Mouse (Mus musculus): ENCODE results near the gene Pgm3.
A peak's percentile ranks its signal among the peaks of the same experiment; 100 is the strongest.
"Not testable (repeated sequence)": the region's sequence is repeated elsewhere in the genome, so short reads cannot be mapped to it uniquely, and the experiment has no call there.

Gene Pgm3

DNA sequence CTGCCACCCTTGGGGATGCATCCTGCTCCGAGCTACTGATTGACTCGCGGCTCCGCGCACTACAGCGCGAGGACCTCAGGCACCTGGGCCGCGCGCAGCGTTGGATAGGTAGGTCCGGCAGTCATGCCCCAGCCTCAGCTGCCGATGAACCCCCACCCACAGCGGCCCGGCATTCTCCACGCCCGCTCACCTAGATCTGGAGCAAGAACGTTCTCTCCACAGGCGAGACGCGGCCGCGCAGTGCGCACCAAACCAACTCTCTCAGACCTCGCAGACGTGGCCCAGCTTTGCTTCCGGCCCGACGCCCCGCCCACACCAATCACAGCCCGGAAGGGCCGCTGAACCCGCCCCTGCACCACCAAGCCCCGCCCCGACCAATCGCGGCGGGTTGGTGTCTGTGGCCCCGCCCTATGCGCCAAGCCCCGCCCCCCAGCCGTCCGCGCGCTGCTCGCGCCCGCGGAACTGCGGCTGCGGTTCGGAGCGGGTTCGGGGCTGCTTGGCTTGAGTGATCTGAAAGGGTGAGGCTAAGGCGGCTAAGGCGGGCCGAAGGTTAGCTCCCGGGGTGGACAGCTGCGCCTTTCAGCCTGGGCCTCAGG, at the start of gene Pgm3, which contains the start of gene Rwdd2a:
Pgm3 (minus strand) TSS at position 303 of the 596 bp plus-strand sequence.
Rwdd2a (plus strand) TSS at position 452 of the 596 bp plus-strand sequence.
- peak; percentile 88 for DNase-seq (ENCODE audit: low spot score)

DNA sequence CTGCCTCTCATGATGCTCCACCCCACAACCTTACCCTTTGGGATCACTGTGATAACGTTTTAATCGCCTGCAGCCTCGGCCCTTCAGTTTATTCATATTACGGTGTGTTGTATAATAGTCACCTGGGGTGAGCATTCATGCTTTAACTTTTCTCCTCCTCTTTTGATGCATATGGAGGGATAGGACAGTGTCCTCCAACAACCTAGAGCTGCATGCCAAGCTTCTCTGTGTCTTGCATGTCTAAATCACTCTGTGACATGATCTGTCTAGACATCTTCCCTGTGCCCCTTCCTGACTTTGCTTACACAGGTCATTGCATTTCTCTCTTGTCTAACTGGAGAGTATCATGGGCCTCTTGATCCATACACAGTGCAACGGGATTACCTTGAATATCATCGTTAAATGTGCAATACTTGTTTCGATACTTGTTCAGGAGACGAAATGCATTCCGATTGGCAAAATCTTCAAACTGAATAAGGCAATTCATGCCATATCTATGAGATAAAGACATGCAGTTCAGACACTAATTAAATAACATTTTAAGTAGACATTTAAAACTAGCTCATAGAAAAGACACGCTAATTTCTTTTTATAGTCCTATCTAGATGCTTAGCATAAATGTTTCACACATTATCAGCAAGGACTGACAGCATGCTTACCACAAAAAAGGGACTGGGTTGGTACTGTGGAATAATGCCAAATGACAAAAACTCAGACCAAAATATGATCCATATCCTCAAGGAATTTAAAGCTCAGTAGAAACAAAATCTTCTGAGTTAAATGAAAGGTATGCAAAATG, 47.9 kb upstream of the Pgm3 start:
- no peak for DNase-seq (ENCODE audit: low spot score)

DNA sequence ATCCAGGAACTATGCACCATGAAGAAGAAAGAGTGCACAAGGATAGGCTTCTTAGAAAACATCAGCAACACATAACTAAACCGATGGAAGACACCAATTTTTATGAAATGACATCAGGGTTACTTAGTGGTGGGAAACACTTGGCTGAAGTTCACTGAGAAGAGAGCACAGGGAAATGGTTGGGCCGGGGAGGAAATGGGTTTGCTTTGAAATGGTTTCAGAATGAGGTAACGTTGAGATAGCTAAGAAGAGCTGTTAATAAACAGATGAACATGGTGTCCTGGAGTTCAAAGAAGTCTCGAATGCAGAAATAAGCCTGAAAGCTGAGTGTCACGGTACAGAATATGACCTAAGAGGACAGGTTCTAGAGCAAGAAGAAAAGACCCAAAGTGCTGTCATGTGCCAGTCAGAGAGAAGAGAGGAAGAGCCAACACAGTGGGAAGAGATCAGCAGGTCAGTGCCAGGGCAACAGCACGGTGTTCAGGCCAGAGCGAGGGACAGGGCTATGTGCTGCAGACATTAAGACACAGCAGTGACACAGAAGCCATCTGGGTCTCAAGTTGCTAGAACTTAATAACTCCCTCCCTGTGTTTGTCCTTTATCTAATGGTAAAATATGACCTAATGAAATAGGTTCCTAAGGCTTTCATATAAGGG, 46.3 kb upstream of the Pgm3 start:
- no peak for DNase-seq (ENCODE audit: low spot score)

DNA sequence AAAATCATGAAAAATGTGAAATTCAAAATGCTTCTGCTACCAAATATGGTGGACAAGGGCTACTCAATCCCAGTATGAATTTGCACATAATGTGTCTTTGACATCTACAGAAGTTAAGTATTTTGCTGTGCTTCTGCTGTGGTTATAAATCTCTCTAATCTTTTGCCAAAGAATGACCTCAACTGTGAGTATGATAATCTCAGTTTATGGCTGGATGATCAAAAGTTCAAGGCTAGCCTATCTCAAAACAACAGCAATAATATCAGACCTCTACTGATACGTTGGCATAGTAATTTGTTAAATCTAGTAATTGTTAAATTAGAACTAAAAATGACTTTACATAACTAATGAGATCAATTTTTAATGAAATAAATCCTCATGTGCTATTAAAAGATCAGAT, 44.1 kb upstream of the Pgm3 start:
- DNase-seq (ENCODE audit: low spot score), result no peak

DNA sequence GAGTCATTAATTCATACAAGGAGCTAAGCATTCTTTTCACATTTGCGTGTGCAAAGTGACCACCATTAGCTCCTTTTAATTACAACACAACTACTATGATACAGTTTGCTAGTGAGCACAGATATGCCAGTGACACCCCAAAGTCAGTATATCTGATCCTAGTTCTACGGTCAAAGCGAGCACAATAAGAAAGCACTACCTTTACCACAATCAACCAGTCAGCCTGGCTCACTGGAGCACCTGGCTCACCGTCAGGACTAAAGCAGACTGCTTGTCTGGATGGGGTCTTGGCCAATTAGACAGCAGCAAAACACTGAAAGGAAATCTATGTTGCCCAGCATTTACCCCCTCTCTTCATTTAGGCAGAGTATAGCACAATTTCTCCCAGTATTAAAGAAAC, 40.4 kb upstream of the Pgm3 start:
- DNase-seq (ENCODE audit: low spot score), result no peak

DNA sequence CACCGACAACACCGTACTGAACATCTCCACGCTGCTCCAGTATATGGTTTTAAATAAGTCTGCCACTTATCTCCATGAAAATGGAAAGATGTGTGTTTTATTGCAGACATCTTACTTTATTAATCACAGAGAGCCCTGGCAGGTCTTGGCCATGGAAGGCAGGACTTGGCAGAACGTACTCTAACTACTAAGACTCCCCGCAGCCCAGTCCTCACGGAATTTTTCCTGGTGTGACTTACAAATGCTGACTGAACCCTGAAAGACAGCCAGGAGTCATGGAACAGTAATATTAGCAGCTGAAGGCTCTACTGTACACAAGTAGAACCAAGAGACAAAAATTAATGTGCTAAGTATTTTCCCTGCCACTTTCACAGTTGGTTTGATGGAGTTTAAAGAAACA, 34.1 kb upstream of the Pgm3 start:
- no peak for DNase-seq (ENCODE audit: low spot score)

- no peak for DNase-seq (ENCODE audit: low spot score)
These were observed 28.2 kb upstream of the Pgm3 start for GRCm38 (mm10) chr9:86599723-86600303.

DNA sequence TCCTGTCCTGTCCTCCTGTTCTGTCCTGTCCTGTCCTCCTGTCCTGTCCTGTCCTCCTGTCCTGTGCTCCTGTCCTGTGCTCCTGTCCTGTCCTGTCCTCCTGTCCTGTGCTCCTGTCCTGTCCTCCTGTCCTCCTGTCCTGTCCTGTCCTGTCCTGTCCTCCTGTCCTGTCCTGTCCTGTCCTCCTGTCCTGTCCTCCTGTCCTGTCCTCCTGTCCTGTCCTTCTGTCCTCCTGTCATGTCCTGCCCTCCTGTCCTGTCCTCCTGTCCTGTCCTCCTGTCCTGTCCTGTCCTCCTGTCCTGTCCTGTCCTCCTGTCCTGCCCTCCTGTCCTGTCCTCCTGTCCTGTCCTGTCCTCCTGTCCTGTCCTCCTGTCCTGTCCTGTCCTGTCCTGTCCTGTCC, 25.3 kb upstream of the Pgm3 start:
- not testable (repeated sequence) for DNase-seq (ENCODE audit: low spot score)

- DNase-seq (ENCODE audit: low spot score), result not testable (repeated sequence)
These were observed 22.7 kb upstream of the Pgm3 start for GRCm38 (mm10) chr9:86594357-86594767.

- no peak for DNase-seq (ENCODE audit: low spot score)
These were observed 21.3 kb upstream of the Pgm3 start for GRCm38 (mm10) chr9:86592676-86593668.

- no peak for DNase-seq (ENCODE audit: low spot score)
These were observed 15.6 kb upstream of the Pgm3 start for GRCm38 (mm10) chr9:86587019-86587795.

GRCm38 (mm10) chr9:86583740-86584139, 12.1 kb upstream of the Pgm3 start:
- DNase-seq (ENCODE audit: low spot score), result peak; percentile 15

DNA sequence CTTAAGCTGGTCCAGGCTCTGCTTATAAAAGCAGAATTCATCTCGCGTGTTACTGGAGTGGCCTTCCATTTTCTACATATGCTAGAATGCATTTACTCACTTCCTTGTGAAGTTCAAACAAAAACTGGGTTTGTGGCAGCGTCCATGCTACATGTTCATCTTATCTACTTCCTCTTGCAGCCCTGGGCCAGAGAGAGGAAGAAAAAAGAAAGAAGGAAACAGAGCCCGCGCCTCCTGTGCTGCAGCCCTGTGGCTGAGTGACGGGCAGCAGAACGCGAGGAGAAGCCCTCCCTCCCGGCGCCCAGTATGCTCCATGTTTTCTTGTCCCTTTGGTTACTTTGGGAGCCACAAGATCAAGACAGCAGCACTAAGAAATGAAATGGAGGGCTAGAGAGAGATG, 8.0 kb upstream of the Pgm3 start:
- no peak for DNase-seq (ENCODE audit: low spot score)

- no peak for DNase-seq (ENCODE audit: low spot score)
These were observed 3.5 kb upstream of the Pgm3 start for GRCm38 (mm10) chr9:86575178-86575577.

- no peak for DNase-seq (ENCODE audit: low spot score)
These were observed 2.1 kb upstream of the Pgm3 start for GRCm38 (mm10) chr9:86573616-86574303.

DNA sequence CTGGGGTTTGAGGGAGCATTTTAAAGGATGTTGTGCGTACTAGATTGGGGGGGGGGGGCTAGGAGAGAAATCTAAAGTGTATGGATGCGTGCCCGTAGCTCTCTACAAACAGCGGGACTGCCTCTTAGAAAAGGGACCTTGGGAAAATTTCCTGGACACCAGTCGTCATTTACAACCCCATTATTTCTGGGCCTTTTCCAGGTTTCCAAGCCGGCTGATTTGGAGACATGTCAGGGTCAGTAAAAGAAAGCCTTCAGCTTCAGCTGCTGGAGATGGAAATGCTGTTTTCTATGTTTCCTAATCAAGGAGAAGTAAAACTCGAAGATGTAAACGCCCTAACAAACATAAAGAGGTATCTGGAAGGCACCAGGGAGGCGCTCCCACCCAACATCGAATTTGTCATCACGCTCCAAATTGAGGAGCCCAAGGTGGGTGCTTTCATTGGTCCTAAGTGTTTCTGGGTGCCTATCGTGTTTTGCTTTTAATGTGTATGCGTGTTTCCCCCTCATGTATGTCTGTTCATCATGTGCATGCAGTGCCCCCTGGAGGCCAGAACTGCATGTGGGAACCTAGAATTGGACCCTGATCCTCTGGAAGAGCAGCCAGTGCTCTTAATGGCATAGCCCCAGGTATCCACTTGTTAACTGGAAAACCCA, 1.1 kb upstream of the Pgm3 start:
- DNase-seq (ENCODE audit: low spot score), result peak; percentile 72

DNA sequence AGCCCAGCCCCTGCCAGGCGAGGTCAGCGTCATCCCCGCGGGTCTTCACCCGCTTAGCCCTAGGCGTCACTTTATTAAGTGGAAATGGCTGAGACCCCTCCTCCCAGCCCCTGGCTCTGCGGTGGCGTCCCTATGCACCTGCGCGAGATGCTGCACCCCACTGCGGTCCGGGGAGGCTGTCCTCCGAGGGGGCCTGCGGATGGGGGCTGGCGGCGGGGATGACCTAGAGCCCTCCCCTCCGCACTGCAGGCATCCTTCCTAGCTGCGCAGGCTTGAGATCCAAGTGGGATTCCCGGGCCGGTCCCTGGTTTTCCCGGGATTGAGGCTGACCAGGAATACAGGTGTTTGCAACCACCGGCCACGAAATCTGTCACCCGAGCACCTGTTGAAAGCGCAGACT, 554 bp upstream of the Pgm3 start:
- DNase-seq (ENCODE audit: low spot score), result no peak

DNA sequence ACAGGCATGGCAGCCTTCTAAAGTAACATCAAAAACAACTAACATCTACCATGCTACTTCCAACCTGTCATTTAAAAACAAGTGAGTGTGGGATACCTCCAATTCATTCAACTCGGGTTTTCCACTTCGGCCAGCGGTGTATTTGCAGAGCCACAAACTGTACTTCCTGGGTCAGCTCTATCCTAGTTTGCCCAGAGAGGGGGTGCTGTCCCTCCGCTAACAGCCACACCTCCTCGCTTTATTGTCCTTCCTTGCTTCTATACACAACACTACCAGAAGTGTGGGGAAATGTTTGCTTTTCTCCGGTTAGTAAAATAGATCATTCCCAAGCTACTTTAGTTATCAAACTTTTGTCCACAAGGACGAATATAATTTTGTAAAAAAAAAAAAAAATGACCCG, 696 bp downstream of the Pgm3 start:
- no peak for DNase-seq (ENCODE audit: low spot score)

DNA sequence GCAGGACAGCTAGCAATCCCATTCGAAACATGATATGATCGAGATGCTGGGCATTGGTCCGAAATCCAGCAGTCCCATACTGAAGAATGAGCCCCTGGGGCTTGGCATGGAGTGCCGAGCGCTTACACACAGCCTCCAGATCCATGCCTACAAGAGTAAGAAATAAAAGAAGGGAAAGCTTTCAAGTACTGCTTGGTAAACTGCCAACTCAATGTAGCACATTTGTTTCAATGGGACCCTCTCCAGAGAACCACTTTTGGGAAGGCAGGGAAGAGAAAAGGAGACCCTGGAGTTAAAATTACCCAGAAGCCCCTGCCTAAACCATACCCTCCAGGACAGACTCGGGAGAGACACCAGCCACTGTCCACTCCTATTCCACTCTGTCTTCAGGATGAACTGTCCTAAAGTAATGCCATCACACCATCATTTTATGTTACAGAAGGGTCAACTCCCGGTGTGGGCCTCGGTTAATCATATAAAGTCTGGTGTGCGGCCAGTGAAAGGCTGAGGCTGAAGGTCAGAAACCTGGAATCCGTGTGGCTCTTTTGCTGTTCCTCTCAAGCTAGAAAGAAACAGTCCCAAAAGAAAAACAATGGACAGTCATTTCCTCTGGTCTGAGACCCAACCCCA, 1.3 kb downstream of the Pgm3 start:
- no peak for DNase-seq (ENCODE audit: low spot score)

All from spleen, adult 12 weeks (tissue).